Mouse (Mus musculus): ENCODE data around the gene Sqor.

The Sqor gene

GRCm38 (mm10) chr2:122765071-122765793 lies at the start of gene Sqor:
Sqor (plus strand) TSS chr2:122765237.
- DNase-seq: peak; percentile 50

- DNase-seq: no peak
These were observed 48.7 kb upstream of the Sqor start for GRCm38 (mm10) chr2:122716301-122716842.

- DNase-seq: no peak
These were observed 45.8 kb upstream of the Sqor start for GRCm38 (mm10) chr2:122719232-122719631.

DNA sequence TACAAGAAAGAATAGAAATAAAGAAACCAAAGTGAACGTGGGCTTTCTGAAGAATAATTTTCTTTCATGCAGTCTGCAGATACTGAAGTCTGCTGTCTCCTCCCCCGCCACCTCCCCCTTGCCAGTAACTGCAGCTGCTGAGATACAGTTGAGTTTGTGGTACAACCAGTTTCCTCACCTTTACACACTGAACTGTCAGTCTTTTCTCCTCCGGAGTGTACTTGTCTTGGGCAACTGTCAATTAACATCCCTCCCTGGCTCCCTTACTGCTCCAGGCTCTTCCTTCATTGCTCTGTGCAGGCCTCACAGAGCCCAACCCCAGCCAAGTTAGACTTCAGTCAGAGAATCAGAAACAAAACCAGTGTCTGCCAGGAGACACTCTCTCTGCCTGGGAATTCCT lies 44.5 kb upstream of the Sqor start:
- DNase-seq: no peak

GRCm38 (mm10) chr2:122725604-122726003 lies 39.4 kb upstream of the Sqor start:
- DNase-seq: no peak

DNA sequence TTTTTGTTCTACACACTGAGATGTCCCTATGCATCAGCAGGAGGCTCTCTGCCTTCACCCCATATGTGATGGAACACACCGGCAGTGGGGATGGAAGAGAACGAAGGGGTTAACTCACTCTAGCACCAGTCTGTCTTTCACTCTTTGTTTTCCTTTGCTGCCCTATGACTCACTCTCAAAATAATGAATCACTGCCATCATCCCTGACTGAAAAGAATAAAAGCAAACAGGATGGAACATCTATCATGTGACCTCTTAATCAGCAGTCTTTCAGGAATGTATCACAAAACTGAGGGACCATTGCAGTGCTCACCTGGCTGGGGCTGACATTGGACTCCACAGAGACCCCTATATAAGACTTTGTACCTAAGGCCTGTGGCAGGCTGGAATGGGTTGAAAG lies 33.6 kb upstream of the Sqor start:
- DNase-seq: no peak

DNA sequence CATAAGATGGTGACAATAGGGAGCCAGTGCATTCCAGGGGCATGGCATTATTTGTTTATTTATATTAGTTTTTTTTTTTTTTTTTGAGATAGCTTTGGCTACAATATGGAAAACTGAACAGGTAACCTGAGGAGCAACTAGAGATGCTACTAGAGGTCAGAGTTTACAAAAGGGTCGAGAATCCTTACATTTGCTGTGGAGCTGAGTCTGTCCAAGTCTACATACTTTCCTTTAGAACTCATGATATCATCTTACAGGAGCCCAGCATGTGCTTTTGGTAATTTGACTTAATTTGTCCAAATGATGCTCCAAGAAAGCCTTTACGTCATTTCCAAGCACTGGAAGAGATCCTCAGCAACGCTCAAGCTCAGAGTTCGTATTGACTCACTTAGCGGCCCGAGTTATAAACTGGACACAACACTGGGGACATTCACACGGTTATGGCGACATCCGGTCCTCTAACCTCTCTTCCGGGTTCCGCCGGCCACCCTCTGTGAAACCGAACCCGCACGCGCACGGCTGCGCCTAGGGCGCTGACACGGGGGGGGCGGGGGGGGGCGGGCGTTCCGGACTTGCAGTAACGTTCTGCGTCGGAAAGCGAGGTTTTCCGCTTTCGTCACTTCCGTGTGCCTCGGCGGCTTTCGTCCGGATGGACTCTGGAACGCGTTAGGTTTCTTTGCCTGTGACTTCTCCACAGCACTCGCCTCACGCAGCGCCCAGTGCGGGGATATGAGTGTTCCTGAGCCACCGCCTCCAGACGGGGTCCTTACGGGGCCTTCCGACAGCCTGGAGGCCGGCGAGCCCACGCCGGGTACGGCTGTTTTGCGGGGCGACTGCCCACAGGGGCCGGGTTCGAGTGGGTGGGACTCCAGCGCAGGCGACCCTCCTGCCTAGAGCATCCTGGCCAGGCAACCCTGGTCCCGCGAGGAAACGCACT lies 26.9 kb upstream of the Sqor start, which contains the start of gene Bloc1s6:
Bloc1s6 (plus strand) TSS at position 610 of the 937 bp plus-strand sequence.
- peak; percentile 87 for DNase-seq

GRCm38 (mm10) chr2:122739023-122739422 lies 26.0 kb upstream of the Sqor start:
- DNase-seq: no peak

DNA sequence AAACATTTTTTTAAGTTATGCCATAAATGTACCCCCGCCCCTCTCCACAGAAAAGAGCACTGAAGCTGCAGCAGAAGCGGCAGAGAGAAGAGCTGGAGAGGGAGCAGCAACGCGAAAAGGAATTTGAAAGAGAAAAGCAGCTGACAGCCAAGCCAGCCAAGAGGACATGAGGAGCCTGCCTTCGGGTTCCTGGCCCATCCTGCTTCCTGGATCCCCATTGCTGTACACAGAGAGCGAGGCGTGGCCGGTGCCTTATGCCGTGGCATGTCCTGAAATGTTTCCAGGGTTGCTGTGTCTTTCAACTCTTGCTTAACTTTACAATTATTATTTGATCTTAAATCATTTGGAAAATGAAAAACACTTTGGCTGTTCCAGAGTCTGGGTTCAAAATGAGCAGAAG lies 18.6 kb upstream of the Sqor start:
- no peak for DNase-seq

DNA sequence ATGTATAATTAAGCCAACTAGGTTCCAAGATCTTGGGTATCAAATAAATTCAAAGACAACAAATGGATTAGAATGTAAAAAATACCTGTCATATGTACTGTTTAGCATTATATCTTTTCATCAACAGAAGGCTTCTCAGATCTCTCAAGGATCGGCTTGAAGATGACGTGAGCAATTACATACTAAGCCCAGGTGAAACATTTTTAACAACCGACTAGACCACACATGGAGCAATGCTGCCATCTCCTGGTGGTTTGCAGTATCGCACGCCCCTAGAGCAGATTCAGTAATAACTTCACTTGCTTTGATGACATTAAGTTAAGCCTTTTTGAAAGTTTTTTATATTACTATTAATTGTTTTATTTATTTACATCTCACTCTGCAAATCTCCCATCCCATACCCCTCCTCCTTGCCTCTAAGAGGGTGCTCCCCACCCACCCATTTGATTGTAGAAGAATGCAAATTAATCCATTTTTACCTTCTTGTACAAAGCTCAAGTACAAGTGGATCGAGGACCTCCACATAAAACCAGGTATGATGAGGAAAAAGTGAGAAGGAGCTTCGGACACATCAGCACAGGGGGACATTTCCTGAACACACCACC lies 11.2 kb upstream of the Sqor start:
- DNase-seq: peak; percentile 62

- DNase-seq: peak; percentile 65
These were observed 5.2 kb upstream of the Sqor start for GRCm38 (mm10) chr2:122759791-122760190.

DNA sequence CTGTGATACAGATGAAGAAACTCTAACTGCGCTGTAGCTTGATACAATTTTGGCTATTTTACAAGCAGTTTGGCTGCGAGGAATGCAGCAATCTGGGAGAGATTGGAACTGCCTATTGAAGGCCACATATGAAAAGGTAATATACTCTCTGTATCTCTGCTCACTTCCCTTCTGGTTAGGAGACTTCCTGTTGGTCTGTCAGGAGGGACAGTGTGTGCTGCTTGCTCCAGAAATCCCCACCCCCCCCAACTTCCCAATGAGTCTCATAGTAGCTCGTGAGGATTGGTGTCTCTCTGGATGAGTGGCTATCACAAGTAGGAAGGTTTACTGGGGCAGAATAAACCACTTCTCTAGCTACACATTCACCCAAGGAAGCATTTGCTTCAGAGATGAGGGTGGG lies 2.0 kb upstream of the Sqor start:
- no peak for DNase-seq

DNA sequence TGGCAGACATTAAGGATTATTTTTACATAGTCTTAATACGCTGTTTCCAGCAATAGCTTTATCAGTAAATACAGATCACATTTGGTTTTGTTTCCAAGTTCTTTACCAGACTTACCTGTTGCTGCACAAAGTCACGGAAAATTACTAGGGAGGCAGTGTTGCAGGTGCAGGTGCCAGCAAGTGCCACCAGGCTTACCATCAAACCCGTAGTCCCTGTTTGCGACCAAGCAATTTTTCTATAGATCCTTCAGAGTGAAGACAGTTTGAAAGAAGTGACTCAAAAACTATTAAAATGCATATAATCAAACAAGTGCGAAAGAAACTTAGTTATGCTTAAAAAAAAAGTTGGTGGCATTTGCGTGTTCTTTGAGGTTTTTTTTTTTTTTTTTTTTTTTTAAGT lies 511 bp upstream of the Sqor start:
- DNase-seq: no peak

DNA sequence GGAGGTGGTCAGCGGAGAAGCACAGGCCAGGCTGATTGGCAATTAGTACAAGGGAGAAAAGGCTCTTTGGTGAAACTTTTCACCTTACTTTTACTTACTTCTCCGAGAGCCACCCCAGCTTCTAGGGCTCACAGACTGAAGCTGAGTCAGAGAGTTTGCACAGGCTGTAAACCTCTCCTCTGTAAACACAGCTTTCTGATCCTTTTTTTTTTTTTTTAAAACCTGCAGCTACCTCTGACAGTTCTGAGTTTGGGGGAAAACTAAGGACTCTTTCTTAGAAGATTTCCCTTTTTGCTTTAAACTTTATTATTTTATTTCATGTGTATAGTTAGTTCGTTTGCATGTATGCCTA lies 733 bp downstream of the Sqor start:
- DNase-seq: no peak

DNA sequence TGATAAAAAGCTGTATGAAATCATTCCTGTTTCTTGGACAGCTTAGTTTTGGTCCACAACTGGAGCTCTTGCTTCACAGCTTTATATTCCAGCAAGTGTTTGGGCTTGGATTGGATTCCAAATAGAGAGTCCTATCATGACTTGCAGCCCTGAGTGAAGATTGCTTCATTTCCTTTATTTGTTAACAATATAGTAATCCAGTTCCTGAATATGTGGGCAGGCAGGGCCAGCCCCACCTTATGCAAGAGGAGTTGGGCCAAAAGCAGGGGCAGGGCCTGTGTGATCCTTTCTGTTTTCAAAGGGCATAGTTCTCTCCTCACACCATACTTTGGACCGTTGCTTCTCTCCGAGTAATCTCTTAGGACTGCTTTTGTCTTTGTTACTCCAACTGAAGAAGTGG lies 6.0 kb downstream of the Sqor start:
- no peak for DNase-seq

DNA sequence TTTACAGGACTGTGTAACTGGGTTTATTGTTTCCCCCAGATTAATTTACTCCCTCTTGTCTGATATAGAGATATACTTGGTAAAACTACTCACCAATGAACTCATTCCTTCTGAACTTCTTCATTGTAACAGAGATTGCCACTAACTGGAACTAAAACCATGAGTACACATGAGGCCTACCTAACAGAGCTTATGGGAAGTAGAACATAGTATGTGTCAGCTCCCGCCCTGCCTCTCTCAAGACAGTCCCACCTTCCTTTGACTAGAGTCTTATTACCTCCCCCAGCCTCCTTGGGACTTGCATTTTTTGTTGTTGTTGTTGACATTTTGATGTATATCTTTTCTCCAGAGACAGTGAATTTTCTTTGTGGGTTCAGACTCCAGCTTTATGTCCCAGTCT lies 7.9 kb downstream of the Sqor start:
- DNase-seq: no peak

- DNase-seq: no peak
These were observed 10.5 kb downstream of the Sqor start for GRCm38 (mm10) chr2:122775491-122775890.

DNA sequence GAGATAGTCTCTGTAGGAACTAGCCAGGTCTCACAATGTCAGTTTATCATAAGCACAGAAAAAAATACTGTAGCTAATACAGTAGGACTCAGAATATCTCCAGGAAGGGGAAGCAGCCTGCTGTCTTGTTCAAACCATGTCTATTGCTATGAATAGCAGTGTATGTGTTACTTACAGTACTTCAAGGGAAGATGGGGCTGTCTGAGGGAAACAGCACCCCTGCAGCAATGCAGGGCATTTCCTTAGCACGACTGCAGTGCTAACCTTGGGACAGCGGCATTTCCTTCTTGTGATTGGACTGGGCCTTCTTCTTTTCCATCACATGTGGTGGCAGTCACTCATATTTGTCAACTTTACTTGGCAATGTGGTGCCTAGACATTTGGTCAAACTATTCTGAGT lies 11.8 kb downstream of the Sqor start:
- DNase-seq: no peak

- DNase-seq: no peak
These were observed 14.9 kb downstream of the Sqor start for GRCm38 (mm10) chr2:122779967-122780366.

DNA sequence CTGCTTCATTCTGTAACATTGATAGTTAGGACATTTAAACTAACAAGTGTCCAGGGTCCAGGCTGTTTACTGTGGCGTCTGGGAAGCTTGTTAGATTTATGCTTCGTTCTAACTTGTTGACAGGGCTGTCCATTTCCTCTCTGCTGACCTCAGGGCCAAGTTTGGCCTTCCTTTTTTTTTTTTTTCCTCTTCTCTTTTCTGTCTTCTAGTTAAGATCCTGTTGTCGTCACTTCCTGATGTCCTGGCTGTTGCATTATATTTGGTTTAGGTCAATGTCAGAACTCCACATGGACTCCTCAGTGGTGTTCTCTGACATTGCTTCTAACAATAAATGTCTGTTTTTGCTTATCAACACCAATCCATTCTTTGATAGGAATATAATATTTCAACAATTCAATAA lies 15.4 kb downstream of the Sqor start:
- DNase-seq: no peak

DNA sequence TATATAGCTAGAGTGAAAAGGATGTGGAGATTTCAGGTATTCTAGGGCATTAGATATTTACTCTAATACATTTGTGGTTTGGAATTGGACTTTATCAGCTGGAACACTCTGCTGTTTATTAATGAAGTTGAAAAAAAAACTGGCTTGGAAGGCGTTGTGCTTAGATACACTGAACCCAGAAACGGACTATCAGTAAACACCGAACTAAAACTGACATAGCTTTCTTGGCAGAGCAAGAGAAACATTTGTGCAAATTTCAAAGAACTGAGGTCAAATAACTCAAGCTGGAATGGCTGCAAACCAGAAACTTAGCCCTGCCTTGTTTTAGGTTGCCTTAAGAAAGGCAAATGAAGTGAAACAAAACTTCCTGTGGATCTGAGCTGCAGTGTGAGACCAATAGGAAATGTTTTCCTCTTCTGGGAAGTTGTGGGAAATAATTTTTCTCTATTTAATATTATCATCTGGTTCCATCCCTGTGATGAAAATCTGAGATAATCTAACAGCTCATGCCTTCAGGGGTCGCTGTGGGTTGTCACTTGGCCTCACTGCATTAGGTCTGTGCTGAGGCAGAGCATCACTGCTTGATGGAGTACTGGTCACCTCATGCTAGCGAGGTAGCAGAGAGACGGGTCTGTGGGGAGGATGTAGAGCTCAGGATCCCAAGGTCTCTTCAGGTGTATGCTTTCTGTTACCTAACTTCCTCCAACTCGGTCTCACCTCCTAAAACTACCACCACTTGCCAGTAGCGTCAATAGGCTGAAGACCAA lies 16.7 kb downstream of the Sqor start:
- DNase-seq: no peak

DNA sequence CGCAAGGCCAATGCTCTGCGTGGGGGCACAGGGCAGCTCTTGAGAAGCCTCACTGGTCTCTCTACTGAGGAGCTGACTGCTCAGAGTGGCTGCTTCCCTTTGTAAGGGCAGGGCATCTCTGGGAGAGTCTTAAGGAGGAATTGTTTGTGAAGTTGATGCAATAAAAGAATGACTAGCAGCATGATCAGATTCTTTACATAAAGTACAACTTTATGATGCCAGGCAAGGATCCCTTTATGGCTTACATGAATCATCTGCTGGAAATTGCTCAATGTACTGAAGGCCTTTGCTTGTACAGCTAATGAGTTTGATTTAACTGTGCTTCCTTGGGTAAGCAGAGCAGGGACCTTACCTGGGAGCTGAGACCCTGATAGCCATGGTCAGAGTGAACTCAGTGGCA lies 18.7 kb downstream of the Sqor start:
- no peak for DNase-seq

GRCm38 (mm10) chr2:122784701-122785100 lies 19.7 kb downstream of the Sqor start:
- DNase-seq: no peak

Measured in cerebellum, adult 8-10 months (tissue).